Mouse (Mus musculus): Measurements from ENCODE around the gene Acot6. TPM values are rescaled to one million over a fixed set of nuclear protein-coding genes. Genes with fewer than 3 reads are reported as not detected.
"Not testable (repeated sequence)": the region's sequence is repeated elsewhere in the genome, so short reads cannot be mapped to it uniquely, and the experiment has no call there.

Acot6 gene
- polyA plus RNA-seq (2012), result not detected in 2 replicates

DNA sequence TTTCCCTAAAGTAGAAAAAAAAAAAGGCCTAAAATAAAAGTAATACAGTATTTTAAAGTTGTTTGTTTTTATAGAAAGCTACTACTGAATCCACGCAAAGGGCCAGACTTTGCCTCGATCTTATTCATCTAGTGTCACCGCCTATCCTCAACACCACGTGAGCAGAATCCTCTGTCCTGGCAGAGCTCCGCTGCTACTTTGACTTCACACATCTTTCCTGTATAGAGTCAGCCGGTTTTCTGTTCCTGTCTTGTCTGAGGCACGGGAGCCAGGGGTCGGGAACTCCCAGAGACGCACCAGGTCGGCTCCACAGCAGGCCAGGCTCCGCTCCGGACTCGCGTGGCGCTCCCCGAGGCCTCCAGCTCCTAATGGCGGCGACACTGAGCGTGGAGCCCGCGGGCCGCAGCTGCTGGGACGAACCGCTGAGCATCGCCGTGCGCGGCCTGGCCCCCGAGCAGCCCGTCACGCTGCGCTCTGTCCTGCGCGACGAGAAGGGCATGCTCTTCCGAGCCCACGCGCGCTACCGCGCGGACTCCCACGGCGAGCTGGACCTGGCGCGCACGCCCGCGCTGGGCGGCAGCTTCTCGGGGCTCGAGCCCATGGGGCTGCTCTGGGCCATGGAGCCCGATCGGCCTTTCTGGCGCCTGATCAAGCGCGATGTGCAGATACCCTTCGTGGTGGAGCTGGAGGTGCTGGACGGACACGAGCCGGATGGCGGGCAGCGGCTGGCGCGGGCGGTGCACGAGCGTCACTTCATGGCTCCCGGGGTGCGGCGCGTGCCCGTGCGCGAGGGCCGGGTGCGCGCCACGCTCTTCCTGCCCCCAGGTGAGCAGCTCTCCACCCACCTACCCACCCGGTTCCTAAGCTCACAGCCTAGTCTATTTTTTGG is at the start of gene Acot6:
TSS of gene Acot6 (plus strand) at position 51 of the 889 bp plus-strand sequence.
- not testable (repeated sequence) for TF ChIP-seq GATA1 (IDR thresholded peaks at IDR 0.05; ENCODE audit: low read length)

DNA sequence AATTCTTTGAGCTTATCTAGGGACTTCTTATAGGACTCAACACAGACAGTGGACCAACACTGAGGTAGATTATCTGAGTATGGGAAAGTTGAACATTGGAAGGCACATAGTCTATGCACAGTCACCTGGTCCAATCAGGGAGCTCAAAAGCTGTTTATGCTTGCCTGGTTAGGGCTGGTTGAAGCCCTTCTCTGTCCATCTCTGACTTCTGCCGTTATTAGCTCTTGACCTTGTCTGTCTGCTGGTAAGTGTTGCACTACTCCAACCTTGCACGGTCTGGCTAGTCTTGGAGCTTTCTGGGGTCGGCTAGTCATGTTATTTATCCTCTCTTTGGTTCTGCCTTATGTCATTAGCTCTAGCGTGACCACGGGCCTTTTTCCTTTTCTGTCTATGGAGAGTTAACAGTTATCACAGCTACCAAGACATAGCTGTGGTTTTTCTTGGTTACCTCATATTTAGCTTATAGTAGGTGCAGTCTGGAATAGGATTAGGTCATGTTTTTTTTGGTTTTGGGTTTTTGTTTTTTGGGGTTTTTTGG is 48.4 kb upstream of the Acot6 start, which contains the start of gene Acot3:
TSS of gene Acot3 (plus strand) at position 208 of the 538 bp plus-strand sequence.
- TF ChIP-seq GATA1 (IDR thresholded peaks at IDR 0.05; ENCODE audit: low read length), result no peak

DNA sequence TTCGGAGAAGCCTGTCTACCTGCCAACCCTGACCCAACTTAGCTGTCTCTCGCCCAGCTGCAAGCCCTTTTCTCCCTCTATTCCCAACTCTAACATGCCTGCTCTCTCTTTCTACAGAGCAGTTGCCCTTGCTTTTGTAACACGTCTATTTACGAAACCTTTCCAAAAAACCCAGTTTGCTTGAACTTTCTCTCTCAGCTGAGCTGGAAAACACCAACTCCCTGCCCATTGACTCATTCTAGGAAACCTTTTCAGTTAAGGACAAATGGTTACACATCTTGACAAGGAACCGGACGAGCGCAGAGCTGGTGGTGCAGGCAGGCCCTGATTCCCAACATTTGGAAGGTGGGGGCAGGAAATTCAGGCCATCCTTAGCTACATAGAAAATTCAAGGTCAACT is 47.8 kb upstream of the Acot6 start:
- no peak for TF ChIP-seq GATA1 (IDR thresholded peaks at IDR 0.05; ENCODE audit: low read length)

DNA sequence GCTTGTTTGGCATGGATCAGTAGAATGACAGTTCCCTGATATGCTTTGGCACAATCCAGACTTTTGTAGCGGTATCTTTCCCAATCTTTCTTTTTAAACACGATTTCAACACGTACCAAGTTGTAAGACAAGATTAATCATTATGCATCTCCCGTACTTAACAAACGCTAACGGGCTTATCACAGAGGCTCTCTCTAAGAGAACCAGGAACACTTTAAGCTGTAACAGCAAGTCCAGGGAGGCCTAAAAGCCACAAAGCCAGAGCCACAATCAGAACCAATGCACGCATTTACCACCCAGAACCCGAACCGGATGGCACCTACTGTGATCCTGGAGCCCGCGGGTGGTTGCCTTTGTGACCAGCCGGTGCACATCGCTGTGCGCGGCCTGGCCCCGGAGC is 47.3 kb upstream of the Acot6 start:
- no peak for TF ChIP-seq GATA1 (IDR thresholded peaks at IDR 0.05; ENCODE audit: low read length)

DNA sequence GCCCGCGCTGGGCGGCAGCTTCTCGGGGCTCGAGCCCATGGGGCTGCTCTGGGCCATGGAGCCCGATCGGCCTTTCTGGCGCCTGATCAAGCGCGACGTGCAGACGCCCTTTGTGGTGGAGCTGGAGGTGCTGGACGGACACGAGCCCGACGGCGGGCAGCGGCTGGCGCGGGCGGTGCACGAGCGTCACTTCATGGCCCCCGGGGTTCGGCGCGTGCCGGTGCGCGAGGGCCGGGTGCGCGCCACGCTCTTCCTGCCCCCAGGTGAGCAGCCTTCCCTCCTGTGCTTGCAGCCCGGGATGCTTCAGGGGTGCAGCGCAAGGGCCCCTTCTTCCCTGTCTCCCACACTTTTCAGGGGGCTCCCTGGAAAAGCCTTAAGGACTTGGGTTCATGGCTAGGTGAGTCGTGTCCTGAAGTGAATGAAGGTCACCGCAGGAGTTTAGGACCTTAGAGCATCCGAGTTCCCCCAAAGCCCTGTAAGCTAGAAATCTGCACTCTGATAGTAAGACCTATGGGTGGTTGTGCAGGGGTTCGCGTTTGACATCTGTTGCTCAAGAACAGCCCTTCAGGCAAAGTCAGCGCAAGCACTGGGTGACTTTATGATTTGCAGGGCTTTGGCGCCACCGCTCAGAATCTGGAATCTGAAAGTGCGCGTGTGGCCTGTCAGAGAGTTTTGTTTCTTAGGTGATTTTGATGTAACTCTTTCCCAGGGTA is 46.6 kb upstream of the Acot6 start:
- TF ChIP-seq GATA1 (IDR thresholded peaks at IDR 0.05; ENCODE audit: low read length), result no peak

DNA sequence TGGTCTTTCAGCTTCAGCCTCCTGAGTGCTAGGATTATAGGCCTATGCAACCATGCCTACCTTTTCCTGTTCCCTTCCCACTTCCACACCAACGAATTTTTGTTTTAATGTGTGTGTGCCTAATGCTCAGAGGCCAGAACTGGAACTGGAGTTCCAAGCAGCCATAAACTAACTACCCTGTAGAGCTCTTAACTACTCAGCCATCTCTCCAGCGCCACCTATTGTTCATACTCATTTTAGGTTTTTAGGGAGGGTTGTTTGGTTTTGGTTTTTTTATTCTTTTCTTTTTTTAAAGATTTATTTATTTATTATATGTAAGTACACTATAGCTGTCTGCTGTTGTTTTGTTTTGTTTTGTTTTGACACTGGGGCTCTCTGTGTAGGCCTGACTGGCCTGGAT is 39.5 kb upstream of the Acot6 start:
- TF ChIP-seq GATA1 (IDR thresholded peaks at IDR 0.05; ENCODE audit: low read length), result no peak

DNA sequence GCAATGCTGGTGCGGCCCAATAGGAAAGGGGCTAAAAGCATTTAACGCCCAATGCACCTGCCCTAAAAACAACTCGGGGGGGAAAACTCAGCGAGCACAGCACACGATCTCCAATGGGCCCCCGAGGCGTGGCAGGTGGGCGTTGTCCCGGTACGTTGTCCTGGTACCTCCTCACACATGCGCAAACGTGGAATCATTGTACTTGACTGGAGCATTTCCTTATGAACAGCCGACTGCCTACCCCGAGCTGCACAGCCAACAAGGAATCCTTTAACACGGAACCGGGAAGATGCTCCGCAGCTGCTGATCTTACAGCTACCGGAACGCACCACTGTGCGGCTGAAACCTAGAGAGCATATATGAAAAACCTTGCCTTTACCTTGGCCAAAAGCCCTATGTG is 38.1 kb upstream of the Acot6 start:
- no peak for TF ChIP-seq GATA1 (IDR thresholded peaks at IDR 0.05; ENCODE audit: low read length)

DNA sequence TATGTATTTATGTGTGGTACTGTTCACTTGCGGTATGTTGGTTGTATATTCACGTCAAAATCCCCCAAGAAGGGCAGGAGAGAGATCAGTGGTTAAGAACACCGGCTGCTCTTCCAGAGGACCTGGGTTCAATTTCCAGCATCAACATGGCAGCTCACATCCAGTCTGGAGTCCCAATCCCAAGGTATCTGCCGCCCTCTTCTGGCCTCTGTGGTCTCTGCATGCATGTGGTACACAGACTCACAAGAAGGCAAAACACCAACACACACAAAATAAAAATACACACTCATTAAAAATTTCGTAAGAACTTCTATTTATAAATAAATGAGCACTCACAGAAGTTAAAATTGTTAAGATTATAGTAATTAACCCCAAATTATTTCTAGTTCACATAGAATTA is 37.2 kb upstream of the Acot6 start:
- no peak for TF ChIP-seq GATA1 (IDR thresholded peaks at IDR 0.05; ENCODE audit: low read length)

DNA sequence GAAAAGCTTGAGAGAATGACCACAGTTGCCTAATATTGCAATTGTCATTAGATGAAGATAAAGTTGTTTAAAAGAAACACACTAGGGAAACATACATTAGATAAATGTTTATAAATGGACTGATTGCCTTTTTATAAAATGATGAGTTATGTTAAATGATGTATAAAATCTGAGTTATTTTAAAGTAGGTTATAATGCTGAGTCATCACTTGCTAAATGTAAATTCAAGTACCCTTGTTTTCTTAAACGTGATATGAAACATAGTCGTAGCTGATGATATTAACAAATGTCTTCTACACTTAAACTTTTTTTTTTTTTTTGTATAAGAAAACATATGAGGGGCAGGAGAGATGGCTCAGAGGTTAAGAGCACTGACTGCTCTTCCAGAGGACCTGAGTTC is 36.6 kb upstream of the Acot6 start:
- no peak for TF ChIP-seq GATA1 (IDR thresholded peaks at IDR 0.05; ENCODE audit: low read length)

DNA sequence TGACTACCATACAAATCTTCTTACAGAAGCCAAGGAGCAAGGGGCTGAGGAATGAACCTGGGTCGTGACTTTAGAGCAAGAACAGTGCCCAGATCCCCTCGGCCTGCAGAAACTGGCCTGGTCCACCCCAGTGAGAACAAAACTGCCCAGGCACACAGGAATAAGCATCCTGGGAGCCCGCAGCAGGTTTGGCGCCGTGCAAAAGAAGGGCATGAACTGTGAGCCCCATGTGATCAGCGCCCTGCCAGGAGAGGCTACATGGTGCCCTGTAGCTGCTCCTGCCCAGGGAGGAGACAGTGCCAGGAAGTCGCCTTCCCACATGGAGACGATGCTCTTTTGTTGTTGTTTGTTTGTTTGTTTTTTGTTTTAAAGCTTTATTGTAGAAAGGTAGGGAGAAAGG is 35.8 kb upstream of the Acot6 start:
- no peak for TF ChIP-seq GATA1 (IDR thresholded peaks at IDR 0.05; ENCODE audit: low read length)

DNA sequence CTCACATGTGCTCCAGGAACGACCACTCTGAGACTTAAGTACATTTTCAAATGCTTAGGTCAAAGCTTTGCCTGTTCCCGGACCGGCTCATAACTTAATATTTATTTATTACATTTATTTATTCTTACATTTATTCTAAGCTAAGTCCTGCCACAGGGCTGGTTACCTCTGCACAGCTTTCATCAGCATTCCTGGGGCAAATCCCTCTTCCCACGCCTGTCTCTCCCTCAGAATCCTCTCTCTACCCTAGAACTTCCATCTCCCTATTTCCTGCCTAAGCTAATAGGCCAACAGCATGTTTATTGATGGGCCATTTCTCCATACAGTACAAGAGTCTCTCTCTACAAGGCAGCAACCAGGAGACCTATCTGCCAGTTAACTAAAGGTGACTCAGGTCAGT is 32.7 kb upstream of the Acot6 start:
- no peak for TF ChIP-seq GATA1 (IDR thresholded peaks at IDR 0.05; ENCODE audit: low read length)

DNA sequence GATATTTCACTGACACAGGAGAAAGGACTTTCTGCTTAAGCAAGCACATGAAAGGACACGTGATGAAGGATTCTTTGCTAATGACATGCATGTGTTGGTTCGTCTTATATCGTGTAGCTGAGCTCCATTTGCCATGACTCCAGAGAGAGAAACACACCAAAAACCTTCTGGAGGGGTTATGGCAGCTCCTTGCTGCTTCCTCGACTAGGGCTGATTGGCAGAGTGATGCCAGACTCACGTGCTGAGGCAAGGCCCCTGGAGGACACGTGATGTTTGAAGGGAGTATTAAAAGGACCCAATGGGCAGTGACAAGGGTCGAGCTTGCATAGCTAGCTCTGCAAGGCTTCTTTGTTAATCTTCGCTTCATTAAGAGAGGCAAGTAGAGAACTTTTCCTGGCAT is 32.2 kb upstream of the Acot6 start:
- TF ChIP-seq GATA1 (IDR thresholded peaks at IDR 0.05; ENCODE audit: low read length), result no peak

DNA sequence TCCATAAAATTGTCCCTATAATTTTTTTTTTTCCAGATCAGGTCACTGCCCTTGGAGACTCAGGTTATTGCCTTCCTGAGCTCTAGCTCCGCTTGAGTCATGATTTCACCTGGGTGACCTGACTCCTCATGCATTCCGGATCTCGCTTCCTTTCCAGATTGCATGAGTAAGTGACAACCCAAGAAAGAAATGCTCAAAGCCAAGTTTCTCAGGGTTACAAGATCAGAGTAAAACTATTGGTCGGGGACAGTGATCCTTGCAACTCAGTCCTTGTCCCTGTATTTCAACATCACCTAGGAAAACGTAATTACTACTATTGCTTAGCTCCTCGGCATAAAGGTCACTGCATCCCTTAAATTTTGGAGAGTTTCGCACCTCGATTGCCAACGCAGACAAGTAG is 31.5 kb upstream of the Acot6 start, which contains the start of gene Acot5:
TSS of gene Acot5 (plus strand) at position 340 of the 400 bp plus-strand sequence.
- TF ChIP-seq GATA1 (IDR thresholded peaks at IDR 0.05; ENCODE audit: low read length), result no peak

DNA sequence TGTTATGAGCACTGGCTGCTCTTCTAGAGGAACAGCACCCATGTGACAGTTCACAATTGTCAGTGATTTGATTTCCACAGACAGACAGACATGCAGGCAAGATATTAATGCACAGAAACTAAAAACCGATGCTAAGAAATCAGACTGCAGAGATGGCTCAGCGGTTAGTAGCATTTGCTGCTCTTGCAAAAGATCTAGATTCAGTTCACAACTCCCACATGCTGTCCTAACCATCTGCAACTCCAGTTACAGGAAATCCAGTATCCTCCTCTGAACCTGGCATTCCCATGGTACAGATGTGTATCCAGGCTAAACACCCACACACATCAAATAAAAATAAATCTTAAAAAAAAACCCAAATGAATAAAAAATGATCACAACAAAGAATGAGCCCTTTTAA is 28.8 kb upstream of the Acot6 start:
- no peak for TF ChIP-seq GATA1 (IDR thresholded peaks at IDR 0.05; ENCODE audit: low read length)

DNA sequence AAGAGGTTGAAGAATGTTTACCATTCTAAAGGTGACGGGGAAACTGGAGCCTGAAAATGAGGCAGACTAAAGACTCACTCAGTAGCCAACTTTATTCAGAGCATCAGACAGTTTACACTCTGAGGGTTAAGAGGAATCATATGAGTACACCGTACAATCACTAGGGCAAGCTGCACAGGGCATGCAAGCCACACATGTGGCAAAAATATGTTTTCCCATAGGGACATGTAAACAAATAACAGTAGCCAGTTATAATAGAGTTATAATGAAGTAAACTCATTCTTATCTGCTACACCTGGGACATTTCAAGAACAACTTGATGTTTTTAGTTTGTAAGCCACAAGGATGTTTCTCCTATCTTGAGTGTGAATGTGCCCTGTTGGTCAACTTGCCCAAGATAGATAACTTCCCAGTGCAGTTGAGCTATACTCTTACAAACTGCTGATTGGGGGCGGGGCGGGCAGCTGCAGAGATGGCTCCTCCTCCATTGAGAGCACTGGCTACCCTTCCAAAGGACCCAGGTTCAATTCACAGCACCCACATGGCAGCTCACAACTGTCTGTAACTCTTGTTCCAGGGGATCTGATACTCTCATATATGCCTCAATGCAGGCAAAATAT is 23.0 kb upstream of the Acot6 start:
- no peak for TF ChIP-seq GATA1 (IDR thresholded peaks at IDR 0.05; ENCODE audit: low read length)

DNA sequence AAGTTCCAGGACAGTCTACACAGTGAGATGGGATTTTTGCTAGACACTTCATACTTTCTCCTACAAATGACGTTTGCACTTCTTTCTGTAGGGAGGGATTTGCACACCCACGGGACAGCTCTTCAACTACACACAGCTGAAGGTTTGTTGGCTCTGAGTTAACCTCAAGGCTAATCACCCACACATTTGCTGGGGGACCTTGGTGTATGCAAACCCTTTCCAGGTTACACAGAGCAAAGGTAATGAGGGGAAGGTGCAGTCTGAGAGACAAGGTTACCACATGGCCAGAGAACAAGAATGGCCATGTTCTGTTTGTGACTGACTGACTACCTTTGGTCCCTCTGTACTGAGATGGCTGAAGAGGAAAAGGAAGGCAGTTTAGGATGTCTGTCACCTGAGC is 16.6 kb upstream of the Acot6 start:
- no peak for TF ChIP-seq GATA1 (IDR thresholded peaks at IDR 0.05; ENCODE audit: low read length)

Data from G1E-ER4 (cell line).